Mouse (Mus musculus) forebrain, embryonic 15.5 days (tissue): ENCODE data around the gene Auts2. TPM values are rescaled to one million over a fixed set of nuclear protein-coding genes. Genes with fewer than 3 reads are reported as not detected.

ENCODE experiments used
- ATAC-seq: fragments of 200-750 bp; cut with Nextera tagmentation; replicated peaks from 2 replicates; pipeline ENCODE4 v1.8.0; 2017; ENCODE audit warnings: mild to moderate bottlenecking, moderate TSS enrichment, moderate library complexity
- H3K27ac ChIP-seq: fragments of 300-500 bp; sonication (generic); replicated peaks from 2 replicates; pipeline ENCODE4 v1.5.1; 2015; ENCODE audit warnings: mild to moderate bottlenecking, inconsistent platforms
- H3K27me3 ChIP-seq: fragments of 300-500 bp; sonication (generic); 2 replicates; pipeline ENCODE4 v1.6.1; 2015; ENCODE audit warnings: inconsistent platforms
- H3K36me3 ChIP-seq: fragments of 300-500 bp; sonication (generic); 2 replicates; pipeline ENCODE4 v1.6.1; 2015; ENCODE audit warnings: mild to moderate bottlenecking, inconsistent platforms
- H3K4me1 ChIP-seq: fragments of 300-500 bp; sonication (generic); 2 replicates; pipeline ENCODE4 v1.6.1; 2015; ENCODE audit warnings: inconsistent platforms
- H3K4me2 ChIP-seq: fragments of 300-500 bp; sonication (generic); replicated peaks from 2 replicates; pipeline ENCODE4 v1.6.1; 2015; ENCODE audit warnings: mild to moderate bottlenecking, inconsistent platforms
- H3K4me3 ChIP-seq: fragments of 300-500 bp; sonication (generic); 2 replicates; pipeline ENCODE4 v1.5.1; 2015; ENCODE audit warnings: mild to moderate bottlenecking, inconsistent platforms
- H3K9ac ChIP-seq: fragments of 300-500 bp; sonication (generic); replicated peaks from 2 replicates; pipeline ENCODE4 v1.6.1; 2015; ENCODE audit warnings: mild to moderate bottlenecking, inconsistent platforms
- H3K9me3 ChIP-seq: fragments of 300-500 bp; sonication (generic); 2 replicates; pipeline ENCODE4 v1.6.1; 2016; ENCODE audit warnings: inconsistent platforms
- WGBS: fragments of 180-500 bp; shearing (Covaris S2); methylation state at CpG from one replicate; pipeline ENCODE4 v1.1.7; 2015; ENCODE audit warnings: mixed read lengths; 5-methylcytosine and 5-hydroxymethylcytosine counted together
- polyA plus RNA-seq: library from polyadenylated mRNA; unstranded; fragments of >200 nt; fragmentation: Nextera tagmentation; extraction: Ambion mirVana; gene quantifications from 2 replicates; pipeline ENCODE4 v1.2.1, GENCODE M21; 2015

Gene Auts2
- polyA plus RNA-seq, 1 experiment from 2014 or later: 94.3 TPM

DNA sequence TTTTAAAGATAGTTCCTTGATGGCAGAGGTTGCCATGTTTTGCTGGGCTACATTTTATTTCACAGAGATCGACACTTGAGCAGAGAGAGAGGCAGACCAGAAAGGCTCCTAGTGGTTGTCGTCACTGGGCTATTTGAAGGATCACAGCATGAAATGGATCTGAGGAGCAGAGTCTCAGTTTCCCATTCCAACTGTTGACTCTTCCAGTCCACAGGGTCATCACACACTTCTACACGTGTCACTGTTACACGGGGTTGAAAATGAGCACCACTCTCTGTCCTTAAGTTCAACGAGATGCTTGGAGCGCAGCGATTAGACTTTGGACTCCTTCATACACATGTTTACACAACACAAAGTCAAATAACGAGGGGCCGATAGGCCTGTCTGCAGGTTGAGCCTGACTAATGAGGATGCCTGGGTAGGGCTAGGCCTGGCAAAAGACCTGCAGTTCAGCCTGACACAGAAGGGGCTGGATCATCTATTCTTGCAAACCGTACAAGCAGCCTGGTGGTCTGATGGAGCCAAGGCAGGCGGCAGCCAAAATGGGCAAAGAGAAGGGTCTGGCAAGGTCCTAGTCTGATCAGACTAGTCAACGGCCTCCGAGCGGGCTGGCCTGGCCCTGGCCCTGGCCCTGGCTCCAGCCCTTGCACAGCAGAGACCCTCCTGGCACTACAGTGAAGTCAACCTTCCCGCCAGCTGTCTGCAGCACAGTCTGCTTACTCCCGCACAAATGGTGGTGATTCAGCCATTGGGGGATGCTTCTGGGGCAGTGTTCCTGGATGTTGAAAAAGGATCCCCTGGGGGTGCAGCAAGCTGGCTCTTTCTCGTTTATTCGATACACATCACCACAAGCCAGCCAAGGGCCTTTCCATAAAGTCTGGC lies 969.6 kb downstream of the Auts2 start:
- peak overlapping the region; percentile 69 for H3K27ac ChIP-seq
- H3K27me3 ChIP-seq: no peaks in the 10 kb centered on the region
- WGBS: 57% methylated on average over 18 of the region's 18 CpGs
- H3K36me3 ChIP-seq: no peaks in the 10 kb centered on the region
- no peak overlapping the region for H3K9ac ChIP-seq
- H3K4me2 ChIP-seq: no peak overlapping the region
- no peaks in the 10 kb centered on the region for H3K9me3 ChIP-seq
- H3K4me3 ChIP-seq: no peak overlapping the region
- peaks cover 32% of the 10 kb centered on the region for H3K4me1 ChIP-seq
- peak; percentile 46; the same call in 1 of the 2 replicates for ATAC-seq

DNA sequence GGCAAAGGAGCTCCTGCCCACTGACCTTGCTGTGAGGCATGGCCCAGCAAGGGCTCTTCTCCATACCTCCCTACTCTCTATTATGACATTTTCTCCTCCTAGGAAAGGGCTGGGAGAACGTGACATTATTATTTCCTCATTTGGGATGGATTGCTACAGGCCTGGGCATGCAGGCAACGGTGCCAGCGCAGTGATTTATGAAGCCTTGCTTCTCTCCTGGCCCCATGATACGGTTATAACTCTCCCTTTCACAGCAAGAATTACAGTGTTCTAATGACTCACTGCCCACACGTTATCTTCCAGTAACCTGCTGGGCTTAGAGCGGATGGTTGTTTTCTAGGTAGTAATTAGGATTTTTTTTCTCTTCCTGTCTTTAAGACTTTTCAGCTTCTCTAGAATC lies 977.1 kb downstream of the Auts2 start:
- H3K9ac ChIP-seq: no peak overlapping the region
- H3K27ac ChIP-seq: no peak overlapping the region
- peaks cover 12% of the 10 kb centered on the region for H3K4me1 ChIP-seq
- no peak for ATAC-seq
- 81% methylated on average over 6 of the region's 6 CpGs for WGBS
- H3K9me3 ChIP-seq: no peaks in the 10 kb centered on the region
- no peaks in the 10 kb centered on the region for H3K27me3 ChIP-seq
- H3K4me2 ChIP-seq: no peak overlapping the region
- H3K36me3 ChIP-seq: no peaks in the 10 kb centered on the region
- H3K4me3 ChIP-seq: no peak overlapping the region

DNA sequence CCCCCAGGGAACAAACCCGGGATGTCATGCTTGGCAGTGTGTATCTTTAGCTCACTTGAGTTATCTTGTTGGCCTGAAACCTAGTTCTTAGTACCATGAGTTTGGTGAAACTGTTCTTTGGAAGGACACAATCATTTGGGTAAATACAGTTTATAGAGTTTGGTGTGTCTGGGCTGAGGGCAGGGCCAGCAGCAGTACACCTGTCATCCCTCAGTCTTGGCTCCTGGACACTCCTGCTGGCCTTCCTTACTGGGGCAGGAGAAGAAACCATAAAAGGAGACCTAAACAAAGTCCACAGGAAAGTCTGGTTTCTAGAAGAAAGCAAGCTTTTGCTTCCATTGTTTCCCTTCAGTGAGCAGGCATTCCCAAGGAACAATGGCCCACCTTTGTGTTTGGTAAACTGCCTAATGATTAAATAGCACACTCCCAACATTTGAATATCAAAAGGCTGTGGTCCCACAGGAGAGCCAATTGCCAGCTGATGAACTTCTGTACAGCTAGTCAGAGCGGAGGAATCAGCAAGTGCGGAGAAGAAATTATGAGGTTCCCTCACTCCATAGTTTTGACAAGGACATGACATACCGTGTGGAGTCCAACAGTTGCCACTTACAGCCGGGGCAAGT lies 979.4 kb downstream of the Auts2 start:
- Histone ChIP-seq H3K4me2 (no peak overlapping the region), H3K9ac (no peak overlapping the region), H3K27ac (no peak overlapping the region), H3K4me1 (peaks cover 21% of the 10 kb centered on the region), H3K4me3 (no peak overlapping the region), H3K36me3 (no peaks in the 10 kb centered on the region), H3K9me3 (no peaks in the 10 kb centered on the region), H3K27me3 (no peaks in the 10 kb centered on the region)
- WGBS: 53% methylated on average over 5 of the region's 5 CpGs
- no peak for ATAC-seq

DNA sequence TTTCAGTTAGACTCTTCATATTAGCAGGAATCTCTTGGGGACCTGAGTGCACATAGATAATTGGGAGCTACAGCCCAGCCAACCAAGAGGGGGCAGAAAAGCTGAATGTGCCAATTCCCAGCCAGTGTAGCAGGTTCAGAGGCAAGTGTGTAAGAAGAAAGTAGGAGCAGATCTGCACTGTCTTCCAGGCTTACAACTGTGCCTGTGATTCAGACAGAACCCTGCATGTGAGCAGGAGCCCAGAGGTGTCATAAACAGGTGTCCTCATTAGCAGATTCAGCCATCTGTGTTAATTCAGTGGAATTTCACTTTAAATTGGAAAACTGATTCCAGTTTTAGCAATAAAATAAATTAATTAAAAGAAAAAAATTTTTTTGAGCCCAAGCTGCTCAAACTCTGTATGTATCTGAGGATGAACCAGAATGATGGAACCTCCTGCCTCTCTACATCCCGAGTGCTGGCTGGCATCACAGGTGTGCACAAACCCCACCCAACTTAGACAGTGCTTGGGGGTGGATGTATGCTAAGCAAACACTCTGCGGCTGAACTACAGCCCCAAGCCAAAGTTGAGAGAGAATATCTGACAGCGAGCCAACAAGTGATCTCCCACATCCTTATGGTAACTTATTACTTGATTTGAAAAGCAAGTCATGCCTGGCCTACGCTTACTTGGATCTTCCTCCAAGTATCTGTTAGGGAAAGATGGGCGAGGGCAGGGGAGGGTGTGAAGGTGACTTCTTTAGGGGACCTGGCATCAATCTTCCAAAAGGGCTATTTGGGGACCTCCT lies 982.2 kb downstream of the Auts2 start:
- WGBS: 75% methylated on average over 5 of the region's 5 CpGs

DNA sequence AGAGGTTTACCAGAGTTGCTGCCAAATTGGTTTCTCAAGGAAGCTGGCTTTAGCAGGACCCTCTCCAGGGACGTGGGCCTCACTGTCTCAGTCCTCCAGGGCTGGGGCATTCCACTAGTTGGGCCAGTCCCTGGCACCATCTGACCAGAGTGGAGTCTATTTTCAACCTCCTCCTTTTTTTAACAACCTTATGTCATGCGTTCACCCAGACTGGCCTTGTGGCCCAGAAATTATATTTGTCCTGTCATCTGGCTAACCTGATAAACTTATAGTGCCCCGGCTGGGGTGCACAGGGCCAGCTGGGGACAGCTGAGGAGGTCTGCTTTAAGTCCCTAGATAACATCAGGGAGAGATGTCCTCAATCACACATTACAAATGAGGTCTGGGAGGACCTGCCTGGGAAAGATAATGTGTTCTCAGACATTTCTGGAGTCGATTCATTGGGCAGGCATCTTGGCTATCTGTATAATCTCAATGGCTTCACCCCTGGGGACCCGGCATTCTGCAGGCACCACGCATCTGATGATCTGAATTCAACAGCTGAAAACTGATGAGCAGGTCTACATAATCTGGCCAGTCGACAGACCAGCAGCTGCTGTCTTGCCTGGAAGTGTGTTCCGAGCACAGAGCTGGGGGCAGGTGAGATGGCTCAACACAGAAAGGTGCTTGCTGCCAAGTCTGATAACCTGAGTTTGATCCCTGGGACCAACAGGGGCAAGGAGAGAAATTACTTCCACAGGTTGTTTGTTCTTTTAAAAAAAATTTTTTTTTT lies 984.6 kb downstream of the Auts2 start:
- no peaks in the 10 kb centered on the region for H3K9me3 ChIP-seq
- H3K4me1 ChIP-seq: peaks cover 34% of the 10 kb centered on the region
- no peaks in the 10 kb centered on the region for H3K27me3 ChIP-seq
- ATAC-seq: no peak
- WGBS: 69% methylated on average over 8 of the region's 8 CpGs
- H3K36me3 ChIP-seq: no peaks in the 10 kb centered on the region
- H3K4me2 ChIP-seq: no peak overlapping the region
- H3K27ac ChIP-seq: peak overlapping the region; percentile 36; the same call in 1 of the 2 replicates
- H3K9ac ChIP-seq: no peak overlapping the region
- no peak overlapping the region for H3K4me3 ChIP-seq

More for the DNA sequence above, 982.2 kb downstream of the Auts2 start:
- Histone ChIP-seq H3K27me3 (no peaks in the 10 kb centered on the region), H3K36me3 (no peaks in the 10 kb centered on the region), H3K9ac (no peak overlapping the region), H3K4me3 (no peak overlapping the region), H3K27ac (peak overlapping the region; percentile 8; the same call in 1 of the 2 replicates), H3K4me1 (peaks cover 34% of the 10 kb centered on the region), H3K4me2 (no peak overlapping the region), H3K9me3 (no peaks in the 10 kb centered on the region)
- peak; percentile 43; the same call in 1 of the 2 replicates for ATAC-seq

DNA sequence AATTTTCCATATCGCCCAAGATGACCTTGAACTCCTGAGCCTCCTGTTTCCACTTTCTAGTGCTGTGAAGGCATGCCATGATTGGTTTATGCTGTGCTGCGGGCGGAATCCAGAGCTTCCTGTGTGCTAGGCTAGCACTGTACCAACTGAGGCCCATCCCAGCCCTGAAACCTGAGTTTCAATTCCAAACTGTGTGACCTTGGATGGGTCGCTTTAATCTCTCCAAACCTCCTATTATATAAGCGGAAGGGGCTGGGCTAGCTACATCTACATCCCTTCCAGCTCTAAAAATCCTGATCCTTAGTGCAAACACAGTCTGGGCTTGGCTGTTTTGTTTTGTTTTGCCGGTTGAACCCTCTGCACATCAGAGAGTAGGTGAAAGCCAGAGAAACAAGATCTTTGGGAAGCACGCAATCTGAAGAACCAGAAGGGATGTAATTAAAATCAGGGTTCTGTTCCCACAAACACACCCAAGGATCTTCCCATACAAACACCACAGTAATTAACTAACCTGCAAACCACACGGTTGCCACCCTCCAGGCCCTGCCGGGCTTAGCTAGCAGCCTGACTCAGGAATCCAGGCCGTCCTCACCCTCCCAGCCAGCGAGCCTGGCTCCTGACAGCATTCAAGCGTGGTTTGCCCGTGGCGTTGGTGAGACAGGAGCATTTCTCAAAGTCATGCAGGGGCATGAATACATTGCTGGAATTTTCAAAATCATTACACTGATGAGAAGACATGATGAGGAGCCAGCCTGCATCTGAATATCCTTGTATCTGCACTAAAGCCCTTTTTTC lies 985.4 kb downstream of the Auts2 start:
- peaks cover 38% of the 10 kb centered on the region for H3K4me1 ChIP-seq
- H3K4me2 ChIP-seq: no peak overlapping the region
- WGBS: 57% methylated on average over 14 of the region's 14 CpGs
- no peak overlapping the region for H3K4me3 ChIP-seq
- no peak overlapping the region for H3K9ac ChIP-seq
- H3K36me3 ChIP-seq: no peaks in the 10 kb centered on the region
- no peaks in the 10 kb centered on the region for H3K9me3 ChIP-seq
- H3K27ac ChIP-seq: peak overlapping the region; percentile 36
- ATAC-seq: no peak
- H3K27me3 ChIP-seq: no peaks in the 10 kb centered on the region

DNA sequence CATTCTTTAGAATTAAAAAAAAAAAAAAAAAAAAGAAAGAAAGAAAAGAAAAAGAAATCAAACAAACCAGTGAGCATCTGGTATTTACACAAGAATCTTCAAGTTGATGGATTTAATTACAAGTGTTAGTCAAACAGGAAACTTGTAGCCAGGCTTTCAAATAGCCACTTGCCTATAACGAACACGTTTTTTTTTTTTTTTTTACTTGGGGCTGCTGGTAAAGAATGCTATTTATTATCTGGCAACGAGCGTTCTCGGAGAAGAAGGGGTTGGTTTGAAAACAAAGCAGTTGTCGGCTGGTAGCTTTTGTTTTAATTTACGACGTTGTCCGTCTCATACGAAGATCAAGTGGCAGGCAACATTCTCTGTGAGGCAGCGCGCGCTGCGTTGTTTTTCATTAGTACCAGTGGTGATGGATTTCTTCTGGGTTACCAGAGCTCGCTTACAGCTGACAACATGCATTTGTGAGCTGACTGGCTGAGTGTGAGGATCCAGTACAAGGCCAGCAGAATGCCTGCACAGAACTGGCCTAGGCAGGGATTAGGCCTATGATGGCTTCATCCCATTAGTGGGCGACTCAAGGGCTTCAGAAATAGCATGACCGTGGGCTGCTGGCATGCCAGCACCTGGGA lies 994.1 kb downstream of the Auts2 start:
- no peaks in the 10 kb centered on the region for H3K27me3 ChIP-seq
- H3K4me3 ChIP-seq: no peak overlapping the region
- H3K4me2 ChIP-seq: no peak overlapping the region
- H3K27ac ChIP-seq: peak overlapping the region; percentile 75
- peaks cover 47% of the 10 kb centered on the region for H3K4me1 ChIP-seq
- no peak for ATAC-seq
- H3K9ac ChIP-seq: no peak overlapping the region
- WGBS: 17% methylated on average over 17 of the region's 17 CpGs
- H3K9me3 ChIP-seq: no peaks in the 10 kb centered on the region
- H3K36me3 ChIP-seq: no peaks in the 10 kb centered on the region

DNA sequence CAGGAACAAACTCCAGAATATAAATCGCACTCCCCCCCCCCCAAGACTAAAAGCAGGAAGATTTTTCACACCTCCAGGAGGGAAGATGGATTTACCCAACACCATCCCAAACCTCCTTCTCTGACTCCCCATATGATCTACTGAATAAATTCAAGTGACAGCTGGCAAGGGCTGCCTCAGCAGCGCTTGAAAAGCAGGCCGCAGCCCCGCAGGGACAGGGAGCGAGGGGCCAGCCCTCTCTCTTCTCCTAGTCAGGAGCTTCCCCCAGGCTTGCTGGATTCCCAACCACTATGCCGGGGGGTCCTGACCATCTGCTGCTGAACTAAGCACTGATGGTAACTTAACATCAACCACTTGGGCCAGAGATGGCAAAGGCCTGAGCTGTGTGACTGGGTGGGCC lies 995.2 kb downstream of the Auts2 start:
- Histone ChIP-seq H3K9me3 (no peaks in the 10 kb centered on the region), H3K9ac (0 out of 2 replicates have a peak overlapping the region, but pooled peaks have one; percentile 23), H3K27ac (peak overlapping the region; percentile 57), H3K27me3 (no peaks in the 10 kb centered on the region), H3K4me2 (no peak overlapping the region), H3K36me3 (no peaks in the 10 kb centered on the region), H3K4me3 (no peak overlapping the region), H3K4me1 (peaks cover 43% of the 10 kb centered on the region)
- 43% methylated on average over 6 of the region's 6 CpGs for WGBS
- ATAC-seq: peak; percentile 62

DNA sequence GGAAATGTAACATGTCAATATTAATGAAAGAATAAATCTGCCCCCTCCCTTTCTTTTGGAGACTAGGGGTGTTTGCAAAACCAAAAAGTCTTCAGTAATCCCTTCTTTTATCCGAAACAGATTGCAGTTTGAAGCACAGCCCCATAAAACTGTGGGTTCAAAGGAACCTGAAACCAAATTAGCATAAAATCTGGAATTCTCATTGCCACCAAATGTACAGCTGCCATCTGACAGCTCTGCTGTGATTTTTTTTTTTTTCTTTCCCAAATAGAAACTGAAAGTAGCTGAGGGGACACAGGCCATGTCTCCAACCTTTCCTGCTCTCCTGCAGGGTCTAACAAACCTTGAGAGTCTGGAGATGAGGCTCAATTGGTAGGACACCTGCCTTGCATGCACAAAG lies 996.7 kb downstream of the Auts2 start:
- H3K4me3 ChIP-seq: no peak overlapping the region
- 33% methylated on average over 1 of the region's 1 CpGs for WGBS
- peak overlapping the region; percentile 69 for H3K27ac ChIP-seq
- ATAC-seq: no peak
- H3K4me1 ChIP-seq: peaks cover 39% of the 10 kb centered on the region
- no peaks in the 10 kb centered on the region for H3K9me3 ChIP-seq
- H3K36me3 ChIP-seq: no peaks in the 10 kb centered on the region
- H3K27me3 ChIP-seq: no peaks in the 10 kb centered on the region
- H3K9ac ChIP-seq: no peak overlapping the region
- H3K4me2 ChIP-seq: no peak overlapping the region

DNA sequence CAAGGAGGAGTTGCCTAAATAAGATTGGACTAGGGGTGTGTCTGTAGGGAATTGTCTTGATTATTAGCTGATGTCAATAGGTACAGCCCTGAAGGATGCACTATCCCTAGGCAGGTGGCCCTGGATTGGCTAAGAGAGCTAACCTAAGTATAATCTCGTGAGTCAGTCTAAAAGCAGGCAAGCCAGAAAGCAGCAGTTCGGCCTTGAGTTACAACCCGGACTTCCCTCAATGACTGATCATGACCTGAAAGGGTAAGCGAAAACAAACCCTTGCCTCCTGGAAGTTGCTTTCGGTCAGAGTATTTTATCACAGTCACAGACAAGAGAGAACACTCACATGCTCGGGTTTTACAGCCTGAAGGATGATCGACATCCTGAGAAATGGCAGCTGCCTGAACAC lies 998.8 kb downstream of the Auts2 start:
- no peaks in the 10 kb centered on the region for H3K27me3 ChIP-seq
- ATAC-seq: no peak
- no peak overlapping the region for H3K4me2 ChIP-seq
- peaks cover 39% of the 10 kb centered on the region for H3K4me1 ChIP-seq
- no peak overlapping the region for H3K27ac ChIP-seq
- H3K9ac ChIP-seq: no peak overlapping the region
- 91% methylated on average over 7 of the region's 7 CpGs for WGBS
- H3K9me3 ChIP-seq: no peaks in the 10 kb centered on the region
- no peak overlapping the region for H3K4me3 ChIP-seq
- H3K36me3 ChIP-seq: no peaks in the 10 kb centered on the region
